Mouse (Mus musculus) forebrain, embryonic 16.5 days (tissue): ENCODE results near the gene 4933434E20Rik. TPM values are rescaled to one million over a fixed set of nuclear protein-coding genes. Genes with fewer than 3 reads are reported as not detected.

Experiments
- ATAC-seq: fragments of 200-750 bp; cut with Nextera tagmentation; 2 replicates; pipeline ENCODE4 v1.8.0; 2017; ENCODE audit warnings: mild to moderate bottlenecking, moderate library complexity
- H3K27ac ChIP-seq: fragments of 300-500 bp; sonication (generic); 2 replicates; pipeline ENCODE4 v1.5.1; 2014; ENCODE audit warnings: low read length, control low read depth
- H3K27me3 ChIP-seq: fragments of 300-500 bp; sonication (generic); replicated peaks from 2 replicates; pipeline ENCODE4 v1.6.1; 2014; ENCODE audit warnings: low read length; ENCODE audit not compliant: control insufficient read depth, insufficient read depth
- H3K36me3 ChIP-seq: fragments of 300-500 bp; sonication (generic); 2 replicates; pipeline ENCODE4 v1.6.1; 2014; ENCODE audit not compliant: control insufficient read depth, insufficient read depth
- H3K4me1 ChIP-seq: fragments of 300-500 bp; sonication (generic); replicated peaks from 2 replicates; pipeline ENCODE4 v1.6.1; 2014; ENCODE audit warnings: low read length; ENCODE audit not compliant: control insufficient read depth, insufficient read depth
- H3K4me2 ChIP-seq: fragments of 300-500 bp; sonication (generic); 2 replicates; pipeline ENCODE4 v1.6.1; 2014; ENCODE audit warnings: mild to moderate bottlenecking, low read length, control low read depth
- H3K4me3 ChIP-seq: fragments of 300-500 bp; sonication (generic); replicated peaks from 2 replicates; pipeline ENCODE4 v1.5.1; 2014; ENCODE audit warnings: mild to moderate bottlenecking, low read length, control low read depth
- H3K9ac ChIP-seq: fragments of 300-500 bp; sonication (generic); replicated peaks from 2 replicates; pipeline ENCODE4 v1.6.1; 2014; ENCODE audit warnings: low read depth, low read length, control low read depth
- H3K9me3 ChIP-seq: fragments of 300-500 bp; sonication (generic); 2 replicates; pipeline ENCODE4 v1.6.1; 2016; ENCODE audit warnings: low read length; ENCODE audit not compliant: control insufficient read depth
- WGBS: fragments of 180-500 bp; shearing (Covaris S2); extraction: QIAGEN DNeasy Blood & Tissue Kit; methylation state at CpG from one replicate; pipeline ENCODE4 v1.1.7; 2014; 5-methylcytosine and 5-hydroxymethylcytosine counted together
- polyA plus RNA-seq: library from polyadenylated mRNA; unstranded; fragments of >200 nt; fragmentation: Nextera tagmentation; extraction: Ambion mirVana; gene quantifications from 2 replicates; pipeline ENCODE4 v1.2.1, GENCODE M21; 2015

4933434E20Rik gene
- polyA plus RNA-seq, 1 experiment from 2014 or later, result 232 TPM

GRCm38 (mm10) chr3:90079133-90079762 is 27.8 kb downstream of the 4933434E20Rik start:
- Histone ChIP-seq H3K4me2 (peak overlapping the region; percentile 94), H3K9ac (peak overlapping the region; percentile 89), H3K4me3 (peak overlapping the region; percentile 92), H3K27ac (peak overlapping the region; percentile 95), H3K36me3 (no peaks in the 10 kb centered on the region), H3K27me3 (no peaks in the 10 kb centered on the region), H3K4me1 (peaks cover 46% of the 10 kb centered on the region), H3K9me3 (no peaks in the 10 kb centered on the region)
- peak; percentile 94 for ATAC-seq
- WGBS, result 0% methylated on average over 31 of the region's 33 CpGs

- ATAC-seq, result peak; percentile 68
- under 1% methylated on average over 52 of the region's 53 CpGs for WGBS
- H3K27ac ChIP-seq, result peak overlapping the region; percentile 95
- peak overlapping the region; percentile 94 for H3K4me2 ChIP-seq
- peaks cover 51% of the 10 kb centered on the region for H3K4me1 ChIP-seq
- H3K27me3 ChIP-seq, result no peaks in the 10 kb centered on the region
- peak overlapping the region; percentile 92 for H3K4me3 ChIP-seq
- H3K9ac ChIP-seq, result peak overlapping the region; percentile 89
- H3K36me3 ChIP-seq, result no peaks in the 10 kb centered on the region
- no peaks in the 10 kb centered on the region for H3K9me3 ChIP-seq
Observed at GRCm38 (mm10) chr3:90079763-90080497, 28.5 kb downstream of the 4933434E20Rik start.

- H3K4me3 ChIP-seq, result peak overlapping the region; percentile 92
- H3K36me3 ChIP-seq, result no peaks in the 10 kb centered on the region
- no peaks in the 10 kb centered on the region for H3K9me3 ChIP-seq
- peak overlapping the region; percentile 89 for H3K9ac ChIP-seq
- no peak for ATAC-seq
- H3K4me1 ChIP-seq, result peaks cover 53% of the 10 kb centered on the region
- H3K27me3 ChIP-seq, result no peaks in the 10 kb centered on the region
- H3K27ac ChIP-seq, result peak overlapping the region; percentile 95
- 3% methylated on average over 6 of the region's 6 CpGs for WGBS
- peak overlapping the region; percentile 94 for H3K4me2 ChIP-seq
Observed at GRCm38 (mm10) chr3:90080498-90080863, 29.0 kb downstream of the 4933434E20Rik start.

GRCm38 (mm10) chr3:90081365-90082240 is 30.2 kb downstream of the 4933434E20Rik start:
- Histone ChIP-seq H3K9me3 (no peaks in the 10 kb centered on the region), H3K4me2 (peak overlapping the region; percentile 94), H3K9ac (no peak overlapping the region), H3K4me1 (peaks cover 53% of the 10 kb centered on the region), H3K36me3 (no peaks in the 10 kb centered on the region), H3K27me3 (no peaks in the 10 kb centered on the region), H3K4me3 (no peak overlapping the region), H3K27ac (no peak overlapping the region)
- WGBS, result 80% methylated on average over 5 of the region's 5 CpGs
- no peak for ATAC-seq

- Histone ChIP-seq H3K9ac (no peak overlapping the region), H3K4me3 (no peak overlapping the region), H3K27ac (peak overlapping the region; percentile 79), H3K4me1 (peaks cover 50% of the 10 kb centered on the region), H3K9me3 (no peaks in the 10 kb centered on the region), H3K36me3 (peaks cover 3% of the 10 kb centered on the region; the same call in 1 of the 2 replicates), H3K4me2 (peak overlapping the region; percentile 25), H3K27me3 (no peaks in the 10 kb centered on the region)
- 52% methylated on average over 5 of the region's 5 CpGs for WGBS
- no peak for ATAC-seq
Observed at GRCm38 (mm10) chr3:90083034-90083433, 31.6 kb downstream of the 4933434E20Rik start.

- Histone ChIP-seq H3K4me1 (peaks cover 49% of the 10 kb centered on the region), H3K4me3 (peak overlapping the region; percentile 5; the same call in 1 of the 2 replicates), H3K9ac (no peak overlapping the region), H3K9me3 (no peaks in the 10 kb centered on the region), H3K27ac (peak overlapping the region; percentile 79), H3K27me3 (no peaks in the 10 kb centered on the region), H3K4me2 (peak overlapping the region; percentile 36), H3K36me3 (peaks cover 7% of the 10 kb centered on the region; the same call in 1 of the 2 replicates)
- no peak for ATAC-seq
- 58% methylated on average over 3 of the region's 3 CpGs for WGBS
Observed at GRCm38 (mm10) chr3:90083698-90084324, 32.4 kb downstream of the 4933434E20Rik start.

- no peaks in the 10 kb centered on the region for H3K9me3 ChIP-seq
- H3K4me2 ChIP-seq, result no peak overlapping the region
- H3K27me3 ChIP-seq, result no peaks in the 10 kb centered on the region
- H3K27ac ChIP-seq, result no peak overlapping the region; the same call in 1 of the 2 replicates
- WGBS, result 83% methylated on average over 4 of the region's 4 CpGs
- H3K4me1 ChIP-seq, result peaks cover 46% of the 10 kb centered on the region
- no peak overlapping the region for H3K4me3 ChIP-seq
- H3K36me3 ChIP-seq, result peaks cover 11% of the 10 kb centered on the region; the same call in 1 of the 2 replicates
- H3K9ac ChIP-seq, result no peak overlapping the region
- no peak for ATAC-seq
Observed at GRCm38 (mm10) chr3:90084790-90085189, 33.4 kb downstream of the 4933434E20Rik start.

- Histone ChIP-seq H3K9me3 (no peaks in the 10 kb centered on the region), H3K4me2 (no peak overlapping the region), H3K36me3 (peaks cover 16% of the 10 kb centered on the region; the same call in 1 of the 2 replicates), H3K27me3 (no peaks in the 10 kb centered on the region), H3K9ac (no peak overlapping the region), H3K4me3 (no peak overlapping the region), H3K4me1 (peaks cover 46% of the 10 kb centered on the region), H3K27ac (no peak overlapping the region; the same call in 1 of the 2 replicates)
- ATAC-seq, result no peak
- 88% methylated on average over 6 of the region's 6 CpGs for WGBS
Observed at GRCm38 (mm10) chr3:90085281-90085680, 33.8 kb downstream of the 4933434E20Rik start.
